Mouse (Mus musculus) mesoderm, embryonic 11.5 days (tissue): ENCODE data around the gene Troap.

Experiments used
- DNase-seq: peaks from one replicate; pipeline ENCODE4 v3.0.0-alpha.2; 2012; ENCODE audit warnings: low read depth, low spot score

Troap gene

DNA sequence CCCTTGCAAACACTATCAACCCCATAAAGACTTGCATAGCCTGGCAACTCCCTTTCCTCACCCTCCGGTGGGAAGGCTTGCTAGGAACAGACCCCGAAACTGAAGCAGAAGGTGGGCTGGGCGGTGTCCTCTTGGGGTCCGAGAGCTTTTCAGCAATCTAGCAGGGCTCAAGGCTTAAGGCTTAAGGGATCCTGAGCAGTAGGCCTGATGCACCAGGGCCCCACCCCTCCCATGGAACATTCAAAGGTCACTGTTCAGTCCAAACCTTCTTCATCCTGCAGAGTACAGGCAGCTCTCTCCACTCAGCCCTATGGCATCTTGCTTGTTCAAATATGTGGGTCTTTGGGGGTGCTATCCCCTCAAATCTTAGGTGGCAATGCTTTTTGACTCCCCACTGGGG, 11.6 kb downstream of the Troap start:
- DNase-seq, result no peak

DNA sequence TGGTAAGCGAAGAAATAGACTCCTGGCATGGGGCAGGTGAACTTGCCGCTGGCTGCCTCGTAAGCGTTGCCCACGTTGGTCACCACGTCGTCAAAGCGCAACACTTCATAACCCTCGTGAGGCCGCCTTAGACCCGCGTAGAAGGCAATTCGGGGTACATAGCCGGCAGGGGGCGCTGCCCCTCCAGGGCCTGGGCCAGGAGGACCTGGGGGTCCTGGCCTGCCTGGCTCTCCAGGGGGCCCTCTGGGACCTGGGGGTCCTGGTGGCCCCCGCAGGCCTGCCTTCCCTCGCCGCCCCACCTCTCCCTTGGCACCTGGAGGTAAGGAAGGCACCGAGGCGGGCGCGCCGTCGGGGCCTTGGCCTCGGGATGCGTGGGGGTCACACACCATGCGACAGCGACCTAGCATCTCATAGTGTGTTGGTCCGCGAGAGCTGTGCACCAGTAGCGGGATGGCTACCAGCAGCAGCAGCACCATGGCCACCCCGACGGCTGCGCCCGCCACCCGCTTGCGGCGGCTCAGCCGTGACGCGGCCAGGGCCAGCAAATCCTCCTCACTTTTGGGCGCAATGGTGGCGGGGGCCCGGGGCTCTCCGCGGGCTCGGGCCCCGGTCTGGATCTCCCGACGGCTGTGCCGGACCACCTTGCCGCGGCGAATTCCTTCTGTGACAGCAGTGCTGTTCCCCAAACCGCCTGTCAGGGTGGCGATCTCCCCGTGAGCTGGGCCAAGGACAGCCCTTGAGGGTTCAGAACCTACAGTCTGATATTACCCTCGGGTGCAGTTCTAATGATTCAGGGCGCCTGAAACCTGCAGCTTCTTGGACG, 13.1 kb downstream of the Troap start, which contains the start of gene C1ql4:
Gene C1ql4 (minus strand): TSS at position 565 of the 823 bp plus-strand sequence.
- no peak for DNase-seq

DNA sequence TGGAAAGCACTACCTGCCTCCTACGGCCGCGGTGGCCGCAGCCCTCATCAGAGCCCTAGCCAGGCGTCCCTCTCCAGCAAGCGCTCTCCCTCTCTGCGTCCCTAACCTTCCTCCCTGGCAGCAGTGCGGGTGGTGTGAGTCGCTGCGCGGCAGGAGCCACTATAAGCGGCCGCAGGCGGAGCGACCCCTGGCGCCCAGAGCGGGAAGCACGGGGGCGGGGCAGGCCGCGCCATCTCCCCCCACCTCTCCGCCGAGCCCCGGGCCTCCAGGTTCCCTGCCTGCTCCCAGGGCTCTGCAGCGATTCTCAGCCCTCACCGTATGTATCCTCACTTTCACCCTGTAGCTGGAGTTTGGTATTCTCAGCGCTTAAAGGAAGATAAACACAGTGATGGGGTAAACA, 13.9 kb downstream of the Troap start:
- DNase-seq, result peak; percentile 84

DNA sequence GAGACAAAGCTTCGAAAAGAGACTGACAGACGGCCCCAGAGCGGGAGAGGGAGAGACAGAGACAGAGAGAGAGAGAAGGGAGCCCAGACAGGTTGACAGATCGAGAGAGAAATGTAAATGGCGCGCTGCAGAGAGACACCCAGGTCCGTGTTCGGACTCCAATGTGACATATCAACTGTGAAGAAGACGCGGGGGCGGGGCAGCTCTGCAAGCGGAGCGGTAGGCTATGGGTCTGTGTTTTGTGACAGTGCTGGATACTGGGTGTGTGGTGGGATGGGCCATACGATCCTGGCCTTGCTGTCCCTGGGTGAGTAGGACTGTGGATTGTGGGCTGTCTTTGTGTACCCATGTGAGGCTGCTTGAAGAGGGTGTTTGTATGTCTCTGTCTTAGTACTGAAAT, 14.7 kb downstream of the Troap start:
- DNase-seq, result no peak

DNA sequence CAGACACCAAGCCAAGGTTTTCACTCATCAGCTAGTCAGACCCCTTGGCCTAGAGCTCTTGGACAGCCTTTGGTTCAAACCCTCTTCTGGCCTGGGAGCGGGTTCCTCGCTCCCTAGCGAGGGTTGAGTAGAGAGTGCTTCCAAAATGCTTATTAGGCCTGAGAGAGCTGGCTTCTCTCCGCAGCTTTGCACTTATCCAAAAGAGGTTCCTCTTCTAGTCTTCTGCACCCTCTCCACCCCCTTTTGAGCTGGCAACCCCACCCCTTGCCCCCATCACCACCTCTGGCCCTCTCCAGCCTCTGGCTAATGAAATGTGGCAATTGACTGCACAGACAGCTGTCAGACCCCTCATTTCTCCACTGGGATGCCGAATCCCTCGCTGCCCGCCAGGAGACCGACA, 18.5 kb downstream of the Troap start, which contains the start of gene Dnajc22:
Gene Dnajc22 (plus strand): TSS at position 301 of the 400 bp plus-strand sequence.
- DNase-seq, result no peak

DNA sequence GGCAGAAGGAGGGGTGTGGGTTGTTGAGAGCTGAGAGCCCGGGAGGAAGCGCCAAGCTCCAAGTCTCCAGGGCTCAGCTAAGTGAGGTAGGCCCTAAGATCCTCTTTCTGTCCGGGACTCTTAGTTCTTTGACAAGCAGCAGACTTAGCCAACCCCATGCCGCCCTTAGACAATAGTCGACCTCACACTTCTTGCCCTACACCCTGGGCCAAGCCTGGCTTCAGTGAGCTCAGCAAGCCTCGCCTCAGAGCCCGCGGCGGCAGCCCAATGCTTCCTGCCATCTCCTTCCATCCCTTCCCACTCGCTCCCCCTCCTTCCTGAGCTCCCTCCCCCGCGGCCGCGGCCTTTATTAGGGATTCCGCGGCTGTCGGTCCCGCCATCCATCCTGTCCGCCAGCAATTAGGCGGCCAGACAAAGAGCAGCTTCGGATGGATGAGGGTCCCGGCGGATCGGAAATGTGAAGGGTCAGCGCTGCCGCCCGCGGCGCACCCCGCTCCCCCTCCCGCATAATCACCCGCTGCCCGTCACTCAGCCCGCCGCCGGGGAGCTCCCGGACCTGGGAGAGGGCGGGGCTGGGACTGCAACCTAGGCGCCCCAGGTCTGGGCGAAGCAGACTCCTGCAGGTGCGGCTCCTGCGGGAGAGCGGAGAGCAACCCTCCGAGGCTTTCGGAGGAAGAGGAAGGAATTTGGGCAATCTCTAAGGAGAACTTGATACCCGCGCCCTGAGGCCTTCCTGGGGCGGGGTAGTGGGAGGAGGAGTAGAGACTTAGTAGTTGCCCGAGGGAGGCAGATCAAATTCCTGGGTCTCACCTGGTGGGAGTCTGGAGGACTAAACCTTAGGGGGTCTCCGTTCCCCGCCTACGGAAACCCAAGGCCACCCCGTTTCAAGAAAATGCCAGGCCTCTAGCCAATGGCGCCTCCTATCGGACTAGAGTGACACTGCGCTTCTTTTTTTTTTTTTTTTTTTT, 19.2 kb downstream of the Troap start:
- DNase-seq, result peak; percentile 81

DNA sequence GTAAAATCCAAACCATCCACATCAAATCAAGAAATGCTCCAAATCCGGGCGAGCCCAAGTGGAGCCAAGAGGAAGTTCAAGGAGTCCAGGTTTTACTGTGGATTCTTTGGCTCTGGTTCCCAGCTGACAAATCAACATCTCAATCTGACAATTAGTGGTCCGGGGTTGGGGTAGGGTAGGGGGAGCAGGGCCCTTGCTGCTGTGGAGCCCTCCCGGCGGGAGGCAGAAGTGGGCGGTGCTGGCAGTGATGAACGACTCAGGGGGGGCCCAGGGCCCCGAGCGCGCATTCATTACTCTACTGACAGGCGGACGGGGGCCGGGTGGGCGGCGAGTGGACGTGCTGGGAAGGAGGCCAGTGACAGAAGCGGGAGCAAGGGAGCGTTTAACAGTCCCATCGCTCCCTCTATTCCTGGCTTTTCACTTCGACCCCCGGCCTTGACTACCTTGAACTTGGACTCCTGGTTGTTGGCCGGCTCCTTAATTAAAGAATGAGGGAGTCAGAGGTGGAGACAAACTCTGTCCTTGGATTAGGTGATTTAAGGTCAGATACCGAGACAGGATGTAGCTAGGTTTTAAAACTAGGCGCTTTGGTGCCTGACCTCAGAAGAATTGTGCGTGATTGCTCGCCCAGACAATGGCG, 20.4 kb downstream of the Troap start:
- peak; percentile 78 for DNase-seq

DNA sequence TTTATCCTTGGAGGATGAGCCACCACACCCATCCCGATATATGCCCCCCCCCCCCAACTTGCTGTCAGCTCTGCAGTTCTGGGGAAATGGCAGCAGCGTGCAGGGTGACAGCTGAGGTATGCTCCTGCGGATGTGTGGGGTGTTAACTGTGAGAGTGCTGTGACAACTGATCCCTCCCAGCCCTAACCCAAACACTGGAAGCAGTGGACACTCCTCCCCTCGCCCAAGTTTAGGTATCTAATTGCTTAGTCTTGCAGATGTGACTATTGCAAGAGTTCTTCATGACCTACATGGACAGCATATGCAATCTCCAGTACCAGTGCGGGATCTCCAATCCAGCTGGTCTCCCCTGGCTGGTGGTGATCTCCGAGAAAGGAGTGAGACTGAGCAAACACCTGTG, 21.0 kb downstream of the Troap start:
- no peak for DNase-seq

DNA sequence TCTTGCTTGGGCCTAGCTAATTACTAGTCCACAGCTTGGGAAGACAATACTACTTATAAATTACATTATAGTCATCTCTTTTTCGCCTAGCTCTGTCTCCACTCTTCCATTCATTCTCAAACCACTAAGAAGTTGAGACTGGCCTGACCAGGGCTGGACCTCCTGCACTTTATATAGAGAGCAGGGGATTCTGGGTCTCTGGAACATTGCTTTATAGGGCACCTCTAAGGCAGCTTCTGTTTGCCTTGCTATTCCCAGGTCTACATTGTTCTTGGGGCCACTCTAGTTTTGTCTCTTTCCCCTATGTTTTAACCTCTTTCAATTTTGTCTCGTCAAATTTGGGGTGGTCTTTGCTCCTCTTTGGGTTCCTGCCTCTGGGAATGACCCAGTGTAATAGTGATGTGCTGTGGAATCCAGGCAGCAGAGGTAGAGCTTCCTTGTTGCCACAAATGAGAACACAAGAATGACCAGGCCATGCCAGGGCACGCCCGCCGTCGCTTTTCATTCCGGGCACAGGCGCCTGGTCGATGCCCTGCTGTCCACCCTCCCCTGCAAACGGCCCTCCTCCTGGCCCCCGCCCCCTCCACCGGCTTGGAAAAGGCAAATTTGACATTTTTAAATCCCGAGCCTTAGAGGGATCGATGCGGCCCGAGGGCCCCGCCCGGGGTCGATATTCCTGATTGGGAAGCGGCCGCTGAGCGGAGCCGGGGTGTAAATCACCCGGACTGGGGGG, 21.9 kb downstream of the Troap start:
- DNase-seq, result no peak

DNA sequence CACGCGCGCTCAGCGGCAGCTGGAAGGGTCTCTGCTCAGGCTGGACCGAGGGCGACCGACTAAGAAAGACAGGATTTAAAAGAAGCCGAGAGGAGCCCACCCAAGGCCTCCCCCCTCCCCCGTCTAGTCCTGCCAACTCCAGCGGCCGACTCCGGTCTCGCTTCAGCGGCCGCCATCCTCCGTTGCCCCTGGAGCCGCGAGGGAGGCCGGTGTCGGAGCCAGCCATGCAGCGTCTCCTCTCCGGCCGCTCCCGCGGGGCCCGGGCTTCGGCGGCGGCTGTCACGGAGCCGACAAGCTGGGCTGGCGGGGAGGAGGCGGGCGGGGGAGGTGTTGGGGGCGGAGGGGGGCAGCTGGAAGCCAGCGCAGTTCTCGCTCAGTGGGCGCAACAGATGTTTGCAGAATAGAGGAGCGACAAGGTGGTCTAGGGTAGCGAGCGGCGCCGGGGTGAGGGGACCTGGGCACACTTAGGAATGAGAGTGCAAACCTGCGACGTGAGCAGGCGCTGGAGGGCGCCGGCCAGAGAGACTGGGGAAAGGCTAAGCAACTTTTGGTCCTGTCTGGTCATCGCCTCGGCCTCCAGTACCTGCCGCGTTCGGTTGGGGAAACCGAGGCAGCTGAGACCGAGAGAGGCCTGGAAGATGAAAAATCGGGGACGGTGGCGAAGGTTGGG, 22.6 kb downstream of the Troap start:
- DNase-seq, result no peak

DNA sequence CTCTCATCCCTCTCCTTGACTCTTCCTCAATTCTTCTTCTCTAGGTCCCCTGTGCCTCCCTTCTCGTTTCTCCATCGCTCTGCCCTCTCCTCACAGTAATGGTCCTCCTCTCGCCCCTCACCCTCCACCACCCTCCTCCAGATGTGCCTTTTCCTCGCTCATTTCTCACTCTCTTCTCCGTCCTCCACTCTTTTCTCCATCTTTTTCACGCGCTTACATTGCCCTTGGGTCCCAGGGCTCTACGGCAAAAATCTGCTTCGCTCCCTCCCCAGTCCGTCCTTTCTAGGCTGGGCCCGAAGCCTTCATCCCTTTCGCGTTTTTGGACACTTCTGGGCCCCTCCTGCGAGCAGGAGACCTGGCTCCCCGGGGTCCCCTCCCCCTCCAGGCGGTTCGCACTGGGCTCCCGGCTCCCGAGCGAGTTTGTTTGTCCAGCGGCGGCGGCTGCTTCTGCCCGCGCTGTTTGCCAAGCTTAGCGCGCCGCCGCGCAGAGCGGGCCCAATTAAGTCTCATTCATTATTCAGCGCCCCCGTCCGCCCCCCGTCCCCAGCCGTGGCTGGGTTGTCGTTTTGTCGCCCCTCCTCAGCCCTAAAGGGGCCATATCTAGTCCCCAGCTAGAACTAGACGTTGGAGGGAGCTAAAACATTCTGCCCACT, 23.6 kb downstream of the Troap start:
- no peak for DNase-seq

DNA sequence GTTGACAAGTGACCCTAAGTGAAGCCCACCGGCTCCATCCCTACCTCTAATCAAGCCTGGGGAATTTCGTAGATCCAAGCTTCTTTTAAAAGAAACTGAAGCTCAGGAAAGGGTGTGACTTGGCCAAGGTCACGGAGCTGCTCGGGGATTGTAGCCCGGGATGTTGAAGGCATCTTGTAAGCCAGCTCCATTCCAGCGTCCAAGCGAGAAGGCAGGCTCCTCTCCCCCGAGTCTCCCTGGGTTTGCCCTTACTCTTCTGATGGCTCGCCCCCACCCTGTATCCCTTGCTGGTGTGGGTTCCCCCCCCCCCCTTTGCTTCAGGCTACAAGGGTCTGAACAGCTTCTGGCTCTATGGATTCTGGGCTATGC, 24.1 kb downstream of the Troap start:
- no peak for DNase-seq

DNA sequence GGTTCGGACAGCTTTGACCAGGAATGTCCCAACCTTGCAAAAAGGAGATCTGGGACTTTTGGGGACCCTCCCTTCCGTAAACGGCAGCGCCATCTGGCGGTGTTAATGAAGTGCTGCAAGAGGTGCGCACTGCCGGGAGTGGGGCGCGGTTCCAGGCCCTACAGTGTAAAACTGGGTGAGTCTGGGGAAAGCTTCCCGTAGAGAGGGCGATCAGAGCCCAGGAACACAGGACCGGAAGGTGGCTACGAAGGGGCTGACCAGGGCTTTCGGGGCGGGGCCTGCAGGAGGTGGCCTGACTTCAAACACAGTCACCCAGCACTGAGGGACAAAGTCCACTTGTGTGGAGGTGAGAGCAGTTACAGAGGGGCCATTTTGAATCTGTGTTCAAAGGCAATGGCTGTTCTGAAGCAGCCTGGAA, 24.8 kb downstream of the Troap start:
- DNase-seq, result no peak

DNA sequence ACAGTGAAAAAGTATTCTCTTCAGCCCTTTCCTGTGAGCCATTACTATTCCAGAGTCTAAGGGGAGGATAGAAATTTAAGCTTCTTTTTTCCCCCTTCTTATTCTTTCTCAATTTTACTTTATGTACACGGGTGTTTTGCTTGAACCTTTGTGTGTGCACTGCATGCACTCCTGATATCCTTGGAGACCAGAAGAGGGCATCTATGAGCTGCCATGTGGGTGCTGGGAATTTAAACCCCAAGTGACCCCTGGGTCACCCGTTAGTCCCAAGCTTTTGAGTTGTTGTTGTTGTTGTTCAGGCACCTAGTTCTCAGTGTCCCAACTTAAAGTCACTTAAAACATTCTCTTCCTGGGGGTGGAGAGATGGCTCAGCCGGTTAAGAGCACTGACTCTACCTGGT, 25.6 kb downstream of the Troap start:
- no peak for DNase-seq

DNA sequence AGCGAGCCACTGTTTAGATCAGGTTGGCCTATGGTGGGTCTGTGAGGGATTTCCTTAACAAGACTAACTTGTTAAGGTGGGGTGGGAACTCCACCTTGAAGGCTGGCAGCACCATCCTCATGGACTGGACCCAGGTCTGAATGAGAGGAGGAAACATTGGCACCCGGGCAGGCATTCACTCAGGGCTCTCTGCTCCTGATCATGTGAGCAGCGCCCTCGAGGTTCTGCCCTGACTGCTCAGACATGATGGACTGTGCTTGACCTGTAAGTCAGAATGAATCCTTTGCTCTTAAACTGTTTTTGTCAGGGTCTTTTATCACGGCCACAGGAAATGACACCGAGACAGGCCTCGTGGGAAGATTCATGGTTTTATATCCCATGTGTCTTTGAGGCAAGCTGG, 30.9 kb downstream of the Troap start:
- DNase-seq, result no peak

DNA sequence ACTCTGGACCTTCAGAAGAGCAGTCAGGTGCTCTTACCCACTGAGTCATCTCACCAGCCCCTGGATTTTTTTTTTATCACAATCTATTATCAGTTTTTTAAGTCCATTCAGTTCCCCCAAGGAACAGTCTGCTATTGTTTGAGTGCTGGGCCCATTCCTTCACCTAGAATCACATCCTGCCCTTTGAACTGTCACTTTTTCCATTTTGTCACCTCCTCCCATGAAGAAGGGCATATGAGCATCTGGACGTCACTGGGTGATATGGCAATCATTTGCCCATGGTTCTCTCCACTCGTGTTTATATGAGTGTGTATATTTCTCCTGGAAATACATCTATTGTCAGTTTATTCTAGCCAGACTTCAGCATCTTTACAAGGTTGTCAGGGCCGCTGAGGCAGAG, 33.5 kb downstream of the Troap start:
- DNase-seq, result no peak

DNA sequence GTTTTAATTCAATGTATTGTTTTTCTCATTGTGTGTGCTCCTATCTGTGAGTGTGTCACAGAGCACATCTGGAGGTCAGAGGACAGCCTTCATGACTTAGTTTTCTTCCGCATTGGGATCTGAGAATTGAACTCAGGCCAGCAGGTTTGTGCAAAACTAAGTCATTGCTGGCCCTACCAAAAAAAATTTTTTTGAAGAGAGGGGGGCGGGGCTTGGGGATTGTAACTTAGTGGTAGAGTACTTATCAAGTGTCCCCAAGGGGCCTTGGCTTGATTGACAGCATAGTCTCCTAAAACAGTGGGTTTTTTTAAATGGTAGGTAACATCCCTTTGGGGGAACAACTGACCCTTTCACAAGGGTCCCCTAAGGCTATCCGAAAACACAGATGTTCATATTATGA, 36.8 kb downstream of the Troap start:
- no peak for DNase-seq

DNA sequence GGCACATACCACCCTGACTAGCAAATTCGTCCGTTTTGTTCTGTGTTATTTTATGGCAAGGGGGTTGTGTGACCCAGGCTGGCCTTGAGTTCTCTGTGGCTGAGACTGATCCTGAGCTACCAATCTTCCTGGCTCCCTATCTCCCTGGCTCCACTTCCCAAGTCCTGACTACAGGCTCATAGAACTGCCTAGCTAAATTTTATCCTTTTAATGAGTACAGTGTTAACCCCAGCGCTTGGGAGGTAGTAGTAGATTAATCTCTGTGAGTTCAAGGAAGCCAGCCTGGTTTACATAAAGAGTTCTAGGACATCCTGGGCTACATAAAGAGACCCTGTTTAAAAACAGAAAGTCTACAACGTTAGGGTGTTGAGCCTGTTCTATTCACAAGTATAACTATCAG, 37.4 kb downstream of the Troap start:
- no peak for DNase-seq

DNA sequence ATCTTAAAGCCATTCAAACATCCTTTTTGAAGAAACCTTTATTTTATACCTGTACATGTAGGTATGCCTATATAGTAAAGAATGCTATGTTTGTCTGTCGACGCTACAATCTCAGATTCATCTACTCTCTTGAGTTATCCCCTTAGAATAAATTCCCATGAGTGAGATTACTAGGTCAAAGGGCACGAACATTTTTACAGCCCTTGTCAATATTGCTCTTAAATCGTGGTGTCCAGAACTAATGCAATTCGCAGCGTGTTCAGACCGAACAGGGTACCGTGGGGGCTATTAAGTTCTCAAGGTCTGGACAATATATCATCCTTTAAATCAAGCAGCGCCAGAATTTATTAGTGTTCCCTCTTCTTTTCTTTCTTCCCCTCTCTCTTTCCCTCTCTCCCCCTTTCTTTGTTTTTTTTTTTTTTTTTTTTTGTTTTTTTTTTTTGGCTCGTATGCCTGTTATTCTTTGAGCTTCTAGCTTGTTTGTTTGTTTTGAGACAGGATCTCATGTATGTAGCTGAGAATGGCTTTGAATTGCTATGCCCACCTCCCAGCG, 38.5 kb downstream of the Troap start:
- DNase-seq, result peak; percentile 80

DNA sequence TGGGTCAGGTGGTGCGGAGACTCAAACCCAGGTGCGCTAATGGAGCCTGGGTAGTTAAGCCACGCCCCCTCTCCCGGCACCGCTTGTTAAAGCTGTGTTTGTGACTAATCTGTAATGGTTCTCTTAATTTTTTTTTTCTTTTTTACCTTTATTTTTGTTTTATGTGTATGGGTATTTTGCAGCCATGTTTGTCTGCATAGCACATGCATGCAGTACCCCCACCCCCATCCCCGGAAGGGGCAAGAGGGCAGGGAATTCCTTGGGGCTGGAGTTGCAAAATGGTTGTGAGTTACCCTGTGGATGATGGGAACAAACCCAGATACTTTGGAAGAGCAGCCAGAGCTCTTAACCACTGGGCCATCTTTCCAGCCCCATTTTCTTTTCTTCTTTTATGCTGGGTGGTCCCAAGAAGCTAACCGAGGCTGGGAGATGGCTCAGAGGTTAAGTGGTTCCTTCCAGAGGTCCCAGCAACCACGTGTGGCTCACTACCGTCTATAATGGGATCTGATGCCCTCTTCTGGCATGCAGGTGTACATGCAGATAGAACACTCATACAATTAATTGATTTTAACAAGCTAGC, 39.1 kb downstream of the Troap start:
- no peak for DNase-seq
